Mouse (Mus musculus): Measurements from ENCODE around the gene Gm20481.
"Not testable (repeated sequence)": the region's sequence is repeated elsewhere in the genome, so short reads cannot be mapped to it uniquely, and the experiment has no call there.

Gene Gm20481

DNA sequence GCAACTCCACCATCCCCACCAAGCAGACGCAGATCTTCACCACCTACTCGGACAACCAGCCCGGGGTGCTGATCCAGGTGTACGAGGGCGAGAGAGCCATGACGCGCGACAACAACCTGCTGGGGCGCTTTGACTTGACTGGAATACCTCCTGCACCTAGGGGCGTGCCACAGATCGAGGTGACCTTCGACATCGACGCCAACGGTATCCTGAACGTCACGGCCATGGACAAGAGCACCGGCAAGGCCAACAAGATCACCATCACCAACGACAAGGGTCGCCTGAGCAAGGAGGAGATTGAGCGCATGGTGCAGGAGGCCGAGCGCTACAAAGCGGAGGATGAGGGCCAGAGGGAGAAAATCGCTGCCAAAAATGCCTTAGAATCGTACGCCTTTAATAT is 8.5 kb downstream of the Gm20481 start:
- DNase-seq = no peak

- no peak for DNase-seq
Observed at GRCm38 (mm10) chr17:34979631-34980030, 9.9 kb downstream of the Gm20481 start.

GRCm38 (mm10) chr17:34980655-34981054 is 10.9 kb downstream of the Gm20481 start:
- DNase-seq = no peak

DNA sequence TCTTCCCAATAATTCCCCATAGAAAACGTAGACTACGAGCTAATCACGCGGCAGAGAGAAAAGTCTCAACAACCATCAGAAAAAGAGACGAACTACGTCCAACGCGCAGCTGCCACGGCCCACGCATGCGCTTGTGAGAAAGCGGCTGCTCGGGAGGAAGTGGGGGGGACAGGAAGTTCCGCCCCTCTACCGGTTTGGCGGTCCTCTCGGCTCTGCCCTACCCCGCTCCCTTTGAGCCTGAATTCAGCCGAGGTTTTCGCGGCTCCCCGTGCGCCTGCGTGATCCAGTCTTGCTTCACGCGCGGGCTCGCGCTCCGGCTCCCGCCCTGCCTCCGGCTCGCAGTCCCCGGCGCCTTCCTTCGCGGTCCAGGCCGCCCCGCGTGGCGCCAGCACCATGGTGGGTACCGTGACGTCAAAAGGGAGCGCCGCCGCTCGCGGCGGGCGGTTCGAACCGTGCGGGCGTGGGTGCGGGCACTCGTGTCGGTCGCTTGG is 12.0 kb downstream of the Gm20481 start, which contains the start of gene Lsm2:
TSS of gene Lsm2 (plus strand) at position 173 of the 491 bp plus-strand sequence.
- DNase-seq = peak; percentile 87

DNA sequence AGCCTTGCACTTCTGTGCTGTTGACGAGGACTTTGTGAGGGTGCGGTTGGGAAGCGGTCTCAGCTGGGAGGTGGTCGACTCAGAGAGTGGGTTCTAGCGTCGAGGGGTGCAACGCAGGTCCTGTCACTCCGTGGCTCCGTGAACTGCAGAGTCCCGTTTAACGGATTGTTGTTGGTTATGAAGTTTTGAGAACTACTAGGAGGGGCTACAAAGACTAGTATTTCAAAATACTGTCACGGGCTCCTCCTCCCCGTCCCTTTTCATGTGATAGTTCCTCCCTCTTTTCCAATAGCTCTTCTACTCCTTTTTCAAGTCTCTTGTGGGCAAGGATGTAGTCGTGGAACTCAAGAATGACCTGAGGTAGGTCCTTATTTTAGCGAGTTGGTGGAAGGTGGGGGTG is 12.6 kb downstream of the Gm20481 start:
- DNase-seq = no peak

GRCm38 (mm10) chr17:34984218-34984617 is 14.5 kb downstream of the Gm20481 start:
- no peak for DNase-seq

DNA sequence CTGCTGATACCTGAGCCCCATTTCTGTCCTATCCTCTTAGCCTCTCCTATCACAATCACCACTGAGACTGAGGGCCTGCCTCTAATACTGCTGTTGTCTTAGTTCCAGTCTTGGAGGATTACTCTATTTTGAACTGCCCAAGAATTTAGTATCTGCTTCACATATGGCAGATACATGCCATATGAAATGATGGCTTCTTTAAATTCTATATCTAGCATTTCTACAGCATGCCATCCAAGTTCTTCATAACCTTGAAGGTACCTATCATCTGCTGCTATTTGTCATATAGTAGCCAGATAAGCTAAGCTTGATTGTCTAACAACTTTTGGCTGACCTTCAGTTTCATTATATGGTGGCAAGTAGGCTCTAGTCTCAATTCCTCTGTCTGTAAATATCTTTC is 25.0 kb downstream of the Gm20481 start:
- DNase-seq = no peak

GRCm38 (mm10) chr17:34995192-34995591 is 25.5 kb downstream of the Gm20481 start:
- DNase-seq = not testable (repeated sequence)

DNA sequence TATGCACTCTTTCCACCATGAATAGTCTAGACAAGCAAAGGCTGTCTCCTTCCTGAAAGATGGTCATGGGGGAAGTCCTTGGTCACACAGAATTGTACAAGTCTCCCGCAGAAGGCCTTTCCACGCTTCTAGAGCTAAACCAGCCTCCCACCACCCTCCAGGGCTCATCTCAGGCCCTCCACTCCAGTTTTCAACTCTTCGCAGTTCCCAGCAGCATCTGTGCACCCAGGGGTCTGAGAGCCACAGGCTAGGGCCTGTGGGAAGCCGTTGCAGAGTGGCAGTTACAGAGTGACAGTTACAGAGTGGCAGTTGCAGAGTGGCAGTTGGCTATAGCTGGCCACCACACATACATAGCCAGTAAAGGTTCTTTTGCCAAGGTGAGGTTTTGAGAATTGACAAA is 26.2 kb downstream of the Gm20481 start:
- DNase-seq = not testable (repeated sequence)

GRCm38 (mm10) chr17:34996411-34997141 is 26.9 kb downstream of the Gm20481 start:
- DNase-seq = no peak

DNA sequence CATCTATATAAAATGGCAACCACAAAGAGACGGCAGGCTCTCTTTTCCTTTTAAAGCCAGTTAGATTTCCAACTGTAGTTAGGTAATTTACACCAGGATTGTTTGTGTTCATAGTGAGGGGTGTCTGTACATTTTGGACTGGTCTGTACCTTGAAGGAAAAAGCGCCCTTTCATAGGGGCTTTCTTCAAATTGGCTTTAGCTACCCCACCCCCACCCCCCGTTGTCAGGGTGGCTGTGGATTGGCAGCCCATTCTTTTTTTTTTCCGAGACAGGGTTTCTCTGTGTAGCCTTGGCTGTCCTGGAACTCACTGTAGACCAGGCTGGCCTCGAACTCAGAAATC is 27.4 kb downstream of the Gm20481 start:
- no peak for DNase-seq

GRCm38 (mm10) chr17:34998526-34999430 is 29.1 kb downstream of the Gm20481 start:
- DNase-seq = no peak

DNA sequence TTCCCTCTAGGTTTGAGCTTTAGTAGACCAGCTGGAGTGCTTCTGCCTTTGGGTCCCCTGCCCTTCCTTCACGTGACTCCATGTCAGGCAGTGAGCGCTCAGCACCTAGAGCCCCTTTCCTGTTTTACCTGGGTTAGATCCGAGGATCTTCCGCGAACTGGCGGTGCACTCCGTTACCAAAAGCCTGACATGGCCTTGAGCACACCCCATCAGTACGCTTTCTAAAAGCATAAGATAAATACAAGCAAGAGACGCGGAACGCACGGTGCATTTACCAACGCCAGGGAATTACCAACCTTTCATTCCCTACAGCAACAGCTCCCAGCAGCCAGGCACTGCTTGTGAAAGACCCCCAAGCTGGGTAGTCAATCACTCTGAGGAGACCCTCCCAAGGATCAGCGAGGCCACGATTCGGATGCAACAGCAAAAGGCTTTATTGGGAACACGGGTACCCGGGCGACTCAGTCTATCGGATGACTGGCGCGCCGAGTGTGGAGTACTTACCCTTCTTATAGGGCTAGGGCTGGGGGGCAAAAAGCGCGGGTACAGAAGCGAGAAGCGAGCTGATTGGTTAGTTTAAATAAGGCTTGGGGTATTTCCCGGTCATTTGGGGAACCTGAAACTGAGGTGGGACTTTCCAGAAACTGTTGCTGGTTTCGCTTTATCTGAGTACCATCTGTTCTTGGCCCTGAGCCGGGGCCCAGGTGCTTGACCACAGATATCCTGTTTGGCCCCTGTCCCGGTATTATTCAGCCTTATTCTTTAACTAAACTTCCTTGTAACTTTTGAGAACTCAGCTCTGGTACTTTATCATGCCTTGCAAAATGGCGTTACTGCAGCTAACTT is 30.4 kb downstream of the Gm20481 start:
- DNase-seq = not testable (repeated sequence)

DNA sequence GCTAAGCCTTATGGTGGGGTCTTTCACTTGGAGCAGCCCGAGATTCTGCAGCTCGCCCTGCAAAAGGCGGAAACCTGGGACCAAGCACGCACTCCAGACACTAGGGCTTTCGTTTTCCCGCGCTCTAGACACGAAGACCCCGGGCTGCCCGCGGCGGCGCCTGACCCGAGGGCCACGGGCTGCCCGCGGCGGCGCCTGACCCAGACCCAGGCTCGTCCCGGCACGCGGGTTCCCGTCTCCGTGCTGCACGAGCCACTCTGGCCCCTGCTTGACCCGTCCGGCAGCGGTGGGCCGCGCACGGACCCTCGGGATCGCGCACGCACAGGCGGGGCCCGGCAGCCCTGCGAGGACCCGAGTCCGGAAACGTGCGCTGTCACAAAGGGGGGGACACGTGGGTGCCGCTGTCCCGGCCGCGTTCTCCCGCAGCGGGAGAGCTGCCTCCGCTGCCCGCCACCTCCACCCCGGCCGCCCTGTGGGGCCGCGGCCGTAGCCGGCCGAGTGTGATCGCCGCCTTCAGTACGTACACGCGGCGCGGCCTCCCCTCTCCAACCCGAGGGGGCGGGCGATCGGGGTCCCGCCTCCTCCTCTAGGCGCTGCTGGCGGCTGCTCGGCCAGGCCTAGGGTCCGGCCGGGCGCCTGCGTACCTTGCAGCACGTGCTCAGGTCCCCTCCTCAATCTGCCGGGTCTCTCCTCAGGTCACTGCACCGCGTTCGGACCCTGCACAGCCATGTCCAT is 31.2 kb downstream of the Gm20481 start, which contains the start of gene Vars:
TSS of gene Vars (plus strand) at position 271 of the 735 bp plus-strand sequence.
- DNase-seq = peak; percentile 72

GRCm38 (mm10) chr17:35001452-35002152 is 31.9 kb downstream of the Gm20481 start:
- DNase-seq = peak; percentile 41

DNA sequence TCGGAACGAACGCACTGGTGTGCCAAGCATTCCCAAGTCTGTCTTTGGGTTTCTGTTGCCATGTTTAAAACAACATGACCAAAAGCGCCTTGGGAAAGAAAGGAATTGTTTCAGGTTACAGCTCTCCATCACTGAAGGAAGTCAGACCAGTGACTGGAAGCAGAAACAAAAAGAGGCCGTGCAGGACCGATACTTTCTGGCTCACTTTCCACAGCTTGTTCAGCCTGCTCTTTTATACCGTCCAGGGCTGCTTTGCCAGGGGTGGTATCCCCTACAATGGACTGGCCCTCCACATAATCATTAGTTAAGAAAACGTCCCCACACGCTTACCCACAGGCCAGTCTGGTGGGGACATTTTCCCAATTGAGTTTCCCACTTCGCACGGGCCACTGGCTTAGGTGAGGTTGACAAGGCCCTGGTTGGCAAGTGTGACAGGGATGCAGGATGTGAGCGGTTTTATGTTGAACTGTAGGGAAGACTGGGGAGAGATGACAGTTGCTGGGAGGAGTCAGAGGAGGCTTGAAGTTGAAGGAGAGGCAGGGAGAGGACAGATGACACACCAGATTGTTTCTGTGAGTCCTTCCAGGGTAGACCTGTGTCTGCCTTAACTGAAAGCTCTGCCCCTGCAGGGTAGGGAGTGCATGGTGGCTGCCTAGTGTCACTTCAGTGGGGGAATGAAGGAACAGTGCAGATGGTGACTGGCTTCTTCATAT is 32.6 kb downstream of the Gm20481 start:
- DNase-seq = no peak

DNA sequence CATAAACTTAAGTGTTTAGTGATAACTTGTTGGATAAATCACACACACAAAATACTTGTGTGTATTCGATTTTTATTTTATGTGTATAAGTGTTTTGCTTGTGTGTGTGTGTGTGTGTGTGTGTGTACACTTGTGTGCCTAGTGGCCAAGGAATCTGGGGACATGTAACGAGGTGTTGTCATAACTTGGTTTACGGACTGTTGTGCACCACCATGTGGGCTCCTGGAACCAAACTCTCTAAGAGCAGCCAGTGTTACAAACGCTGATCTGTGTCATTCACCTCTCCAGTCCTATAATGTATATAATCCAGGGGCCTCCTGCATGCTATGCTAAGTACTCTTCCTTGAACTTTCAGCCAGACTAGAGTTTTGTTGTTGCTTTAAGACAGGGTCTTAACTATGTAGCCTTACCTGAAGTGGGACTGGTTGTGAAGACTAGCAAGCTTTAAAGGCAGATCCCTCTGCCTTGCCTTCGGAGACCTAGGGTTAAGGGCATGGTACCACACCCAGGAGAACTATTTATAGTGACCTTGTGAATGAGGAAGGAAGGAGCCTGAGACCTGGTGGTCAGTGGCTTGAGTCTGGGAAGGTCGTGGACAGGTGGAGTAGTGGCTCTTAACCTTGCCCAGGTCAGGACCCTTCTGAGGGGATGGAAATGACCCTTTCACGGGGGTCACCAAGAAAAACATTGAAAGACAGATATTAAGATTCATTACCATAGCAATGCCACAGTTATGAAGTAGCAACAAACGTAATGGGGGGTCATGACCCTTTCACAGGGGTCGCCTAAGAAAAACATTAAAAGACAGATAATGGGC is 33.5 kb downstream of the Gm20481 start:
- DNase-seq = no peak

DNA sequence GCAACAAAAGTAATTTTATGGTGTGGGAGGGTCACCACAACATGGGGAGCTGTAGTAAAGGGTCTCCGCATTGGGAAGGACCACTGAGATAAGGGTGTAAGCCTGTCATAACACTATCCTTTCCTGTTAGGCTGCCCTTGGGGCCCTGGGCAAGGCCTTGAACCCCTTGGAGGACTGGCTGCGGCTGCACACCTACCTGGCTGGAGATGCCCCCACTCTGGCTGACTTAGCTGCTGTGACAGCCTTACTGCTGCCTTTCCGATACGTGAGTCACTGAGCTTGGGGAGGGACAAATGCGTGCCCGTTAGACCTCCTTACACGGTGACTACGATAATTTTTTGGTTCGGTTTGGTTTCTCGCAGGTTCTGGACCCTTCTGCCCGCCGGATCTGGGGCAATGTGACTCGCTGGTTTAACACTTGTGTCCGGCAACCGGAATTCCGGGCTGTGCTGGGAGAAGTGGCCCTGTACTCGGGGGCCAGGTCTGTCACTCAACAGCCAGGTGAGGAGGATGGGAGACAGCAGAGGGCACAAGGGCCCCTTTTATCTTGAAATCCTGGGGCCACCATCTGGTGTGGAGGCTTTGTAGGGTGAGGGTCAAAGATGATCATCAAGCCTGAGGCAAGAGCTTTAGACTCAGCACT is 34.5 kb downstream of the Gm20481 start:
- DNase-seq = no peak

DNA sequence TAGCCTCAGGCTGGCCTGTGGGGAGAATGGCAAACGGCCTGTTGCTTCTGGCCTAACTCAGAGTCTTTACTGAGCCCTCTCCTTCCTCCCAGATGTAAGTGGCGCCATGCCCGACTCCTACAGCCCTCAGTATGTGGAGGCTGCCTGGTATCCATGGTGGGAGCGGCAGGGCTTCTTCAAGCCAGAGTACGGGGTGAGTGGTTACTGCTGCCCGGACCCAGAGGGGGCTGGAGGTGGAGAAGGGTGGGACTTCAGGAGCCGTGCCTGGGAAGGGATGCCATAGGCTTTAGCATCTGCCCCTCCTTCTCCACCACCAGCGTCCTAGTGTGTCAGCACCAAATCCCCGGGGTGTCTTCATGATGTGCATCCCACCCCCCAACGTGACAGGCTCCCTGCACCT is 35.4 kb downstream of the Gm20481 start:
- no peak for DNase-seq

All from right cerebral cortex, postnatal 14 days (tissue).